Mouse (Mus musculus) thymus, postnatal 10 days (tissue): ENCODE data around the gene Smim4.

ENCODE experiments used
- DNase-seq, 2 experiments: peaks; one replicate each; pipeline ENCODE4 v3.0.0; 2021; ENCODE audit warnings: low spot score in 2 of 2

Smim4 gene

GRCm38 (mm10) chr14:31125106-31126075 lies 3.4 kb downstream of the Smim4 start:
- peak in 1 of 2 experiments; percentile 2 for DNase-seq

- no peak for DNase-seq
Observed at GRCm38 (mm10) chr14:31115522-31115921, 13.2 kb downstream of the Smim4 start.

GRCm38 (mm10) chr14:31114011-31114410 lies 14.7 kb downstream of the Smim4 start:
- DNase-seq: no peak

- no peak for DNase-seq
Observed at GRCm38 (mm10) chr14:31112187-31112586, 16.6 kb downstream of the Smim4 start.

- DNase-seq: no peak
Observed at GRCm38 (mm10) chr14:31110613-31111012, 18.1 kb downstream of the Smim4 start.

GRCm38 (mm10) chr14:31105156-31105555 lies 23.6 kb downstream of the Smim4 start:
- DNase-seq: no peak

GRCm38 (mm10) chr14:31089918-31090317 lies 38.8 kb downstream of the Smim4 start:
- no peak for DNase-seq

GRCm38 (mm10) chr14:31088515-31088914 lies 40.2 kb downstream of the Smim4 start:
- no peak for DNase-seq

GRCm38 (mm10) chr14:31087433-31087832 lies 41.3 kb downstream of the Smim4 start:
- no peak for DNase-seq

GRCm38 (mm10) chr14:31081147-31081546 lies 47.6 kb downstream of the Smim4 start:
- DNase-seq: no peak

- no peak for DNase-seq
Observed at GRCm38 (mm10) chr14:31079313-31080028, 49.3 kb downstream of the Smim4 start.

GRCm38 (mm10) chr14:31078597-31079208 lies 50.1 kb downstream of the Smim4 start:
- no peak for DNase-seq

GRCm38 (mm10) chr14:31069086-31069733 lies 59.5 kb downstream of the Smim4 start:
- no peak for DNase-seq

GRCm38 (mm10) chr14:31062277-31062676 lies 66.5 kb downstream of the Smim4 start:
- peak in 1 of 2 experiments; percentile 8 for DNase-seq

GRCm38 (mm10) chr14:31045817-31046216 lies 82.9 kb downstream of the Smim4 start:
- no peak for DNase-seq

GRCm38 (mm10) chr14:31045296-31045695 lies 83.5 kb downstream of the Smim4 start:
- no peak for DNase-seq
